Mouse (Mus musculus) heart, embryonic 13.5 days (tissue): ENCODE results near the gene Mtfr2. TPM values are rescaled to one million over a fixed set of nuclear protein-coding genes. Genes with fewer than 3 reads are reported as not detected.

Experiments
- ATAC-seq: fragments of 200-750 bp; cut with Nextera tagmentation; 2 replicates; pipeline ENCODE4 v1.8.0; 2017; ENCODE audit warnings: moderate TSS enrichment; ENCODE audit not compliant: insufficient number of reproducible peaks, low FRiP score, low TSS enrichment; ENCODE audit errors: extremely low read depth
- H3K27ac ChIP-seq: fragments of 300-500 bp; sonication (generic); replicated peaks from 2 replicates; pipeline ENCODE4 v1.5.1; 2015; ENCODE audit warnings: moderate library complexity, mild to moderate bottlenecking, inconsistent platforms
- H3K27me3 ChIP-seq: fragments of 300-500 bp; sonication (generic); replicated peaks from 2 replicates; pipeline ENCODE4 v1.6.1; 2015; ENCODE audit warnings: mild to moderate bottlenecking, inconsistent platforms
- H3K36me3 ChIP-seq: fragments of 300-500 bp; sonication (generic); 2 replicates; pipeline ENCODE4 v1.6.1; 2015; ENCODE audit warnings: mild to moderate bottlenecking, inconsistent platforms
- H3K4me1 ChIP-seq: fragments of 300-500 bp; sonication (generic); 2 replicates; pipeline ENCODE4 v1.6.1; 2015; ENCODE audit warnings: inconsistent platforms
- H3K4me2 ChIP-seq: fragments of 300-500 bp; sonication (generic); 2 replicates; pipeline ENCODE4 v1.6.1; 2015; ENCODE audit warnings: inconsistent platforms, mild to moderate bottlenecking, moderate library complexity
- H3K4me3 ChIP-seq: fragments of 300-500 bp; sonication (generic); 2 replicates; pipeline ENCODE4 v1.5.1; 2015; ENCODE audit warnings: moderate library complexity, mild to moderate bottlenecking, inconsistent platforms
- H3K9ac ChIP-seq: fragments of 300-500 bp; sonication (generic); 2 replicates; pipeline ENCODE4 v1.6.1; 2015; ENCODE audit warnings: inconsistent platforms, mild to moderate bottlenecking, moderate library complexity
- H3K9me3 ChIP-seq: fragments of 300-500 bp; sonication (generic); 2 replicates; pipeline ENCODE4 v1.6.1; 2016; ENCODE audit warnings: inconsistent platforms
- WGBS: fragments of 180-500 bp; shearing (Covaris S2); methylation state at CpG from one replicate; pipeline ENCODE4 v1.1.7; 2015; ENCODE audit warnings: mixed read lengths; 5-methylcytosine and 5-hydroxymethylcytosine counted together
- polyA plus RNA-seq: library from polyadenylated mRNA; unstranded; fragments of >200 nt; fragmentation: Nextera tagmentation; extraction: Ambion mirVana; gene quantifications from 2 replicates; pipeline ENCODE4 v1.2.1, GENCODE M21; 2015

Gene Mtfr2
- 1.5 and 1.7 TPM in 2 replicates for polyA plus RNA-seq

- Histone ChIP-seq H3K27ac (peak within 1 kb of the TSS; percentile 65), H3K36me3 (peaks cover 49% of the 10 kb centered on the region), H3K9me3 (no peaks in the 10 kb centered on the region), H3K4me2 (peak within 1 kb of the TSS; percentile 80), H3K4me1 (peaks cover 13% of the 10 kb centered on the region), H3K4me3 (peak within 1 kb of the TSS; percentile 79), H3K9ac (peak within 1 kb of the TSS; percentile 82), H3K27me3 (no peaks in the 10 kb centered on the region)
- WGBS = 2% methylated on average over 57 of the region's 58 CpGs
- peak; percentile 87 for ATAC-seq
Measured at GRCm38 (mm10) chr10:20347285-20348214, at the start of gene Mtfr2. Gene Mtfr2, plus strand, starts transcription at chr10:20347770.

- Histone ChIP-seq H3K27ac (peak overlapping the region; percentile 91), H3K4me2 (peak overlapping the region; percentile 22)
Measured at GRCm38 (mm10) chr10:20298152-20298920, 49.2 kb upstream of the Mtfr2 start.

GRCm38 (mm10) chr10:20299114-20299513 lies 48.5 kb upstream of the Mtfr2 start:
- no peaks in the 10 kb centered on the region for H3K9me3 ChIP-seq
- H3K27me3 ChIP-seq = no peaks in the 10 kb centered on the region
- H3K4me3 ChIP-seq = no peak overlapping the region
- peaks cover 13% of the 10 kb centered on the region; the same call in 1 of the 2 replicates for H3K4me1 ChIP-seq
- H3K27ac ChIP-seq = peak overlapping the region; percentile 91
- WGBS = 82% methylated on average over 5 of the region's 5 CpGs
- H3K4me2 ChIP-seq = no peak overlapping the region
- ATAC-seq = no peak
- no peak overlapping the region for H3K9ac ChIP-seq
- no peaks in the 10 kb centered on the region for H3K36me3 ChIP-seq

More at GRCm38 (mm10) chr10:20298152-20298920, 49.2 kb upstream of the Mtfr2 start:
- no peaks in the 10 kb centered on the region for H3K36me3 ChIP-seq
- no peak overlapping the region for H3K4me3 ChIP-seq
- H3K9me3 ChIP-seq = no peaks in the 10 kb centered on the region
- peaks cover 13% of the 10 kb centered on the region; the same call in 1 of the 2 replicates for H3K4me1 ChIP-seq
- no peaks in the 10 kb centered on the region for H3K27me3 ChIP-seq
- H3K9ac ChIP-seq = no peak overlapping the region
- WGBS = 33% methylated on average over 3 of the region's 3 CpGs
- ATAC-seq = no peak

- H3K4me2 ChIP-seq = peak overlapping the region; percentile 84
- peak overlapping the region; percentile 100 for H3K27ac ChIP-seq
- 51% methylated on average over 11 of the region's 11 CpGs for WGBS
- H3K27me3 ChIP-seq = no peaks in the 10 kb centered on the region
- peak overlapping the region; percentile 89 for H3K9ac ChIP-seq
- H3K36me3 ChIP-seq = 0 out of 2 replicates have a peak, but pooled peaks cover 12% of the 10 kb centered on the region
- no peaks in the 10 kb centered on the region for H3K9me3 ChIP-seq
- peak overlapping the region; percentile 88 for H3K4me3 ChIP-seq
- H3K4me1 ChIP-seq = peaks cover 32% of the 10 kb centered on the region
- no peak for ATAC-seq
Measured at GRCm38 (mm10) chr10:20310969-20311769, 36.4 kb upstream of the Mtfr2 start.

GRCm38 (mm10) chr10:20311918-20312735 lies 35.4 kb upstream of the Mtfr2 start, which contains the start of gene Bclaf1:
Gene Bclaf1, plus strand, starts transcription at chr10:20312469.
- Histone ChIP-seq H3K9me3 (no peaks in the 10 kb centered on the region), H3K9ac (peak within 1 kb of the TSS; percentile 95), H3K27ac (peak within 1 kb of the TSS; percentile 100), H3K4me3 (peak within 1 kb of the TSS; percentile 88), H3K36me3 (0 out of 2 replicates have a peak, but pooled peaks cover 12% of the 10 kb centered on the region), H3K4me1 (peaks cover 39% of the 10 kb centered on the region), H3K4me2 (peak within 1 kb of the TSS; percentile 84), H3K27me3 (no peaks in the 10 kb centered on the region)
- WGBS = under 1% methylated on average over 84 of the region's 84 CpGs
- ATAC-seq = peak; percentile 98

- Histone ChIP-seq H3K27me3 (no peaks in the 10 kb centered on the region), H3K4me3 (peak overlapping the region; percentile 88), H3K9me3 (no peaks in the 10 kb centered on the region), H3K36me3 (peaks cover 18% of the 10 kb centered on the region; the same call in 1 of the 2 replicates), H3K9ac (peak overlapping the region; percentile 95), H3K27ac (peak overlapping the region; percentile 100), H3K4me1 (peaks cover 46% of the 10 kb centered on the region), H3K4me2 (peak overlapping the region; percentile 78)
- under 1% methylated on average over 54 of the region's 54 CpGs for WGBS
- peak; percentile 67 for ATAC-seq
Measured at GRCm38 (mm10) chr10:20312736-20313301, 34.8 kb upstream of the Mtfr2 start.

GRCm38 (mm10) chr10:20313447-20313846 lies 34.1 kb upstream of the Mtfr2 start:
- peak overlapping the region; percentile 88 for H3K4me3 ChIP-seq
- H3K27ac ChIP-seq = peak overlapping the region; percentile 100
- H3K27me3 ChIP-seq = no peaks in the 10 kb centered on the region
- no peaks in the 10 kb centered on the region for H3K9me3 ChIP-seq
- 36% methylated on average over 13 of the region's 13 CpGs for WGBS
- peaks cover 24% of the 10 kb centered on the region for H3K36me3 ChIP-seq
- peak overlapping the region; percentile 78 for H3K4me2 ChIP-seq
- ATAC-seq = no peak
- peaks cover 46% of the 10 kb centered on the region for H3K4me1 ChIP-seq
- peak overlapping the region; percentile 95 for H3K9ac ChIP-seq

- Histone ChIP-seq H3K9me3 (no peaks in the 10 kb centered on the region), H3K4me1 (peaks cover 46% of the 10 kb centered on the region), H3K27ac (peak overlapping the region; percentile 15; the same call in 1 of the 2 replicates), H3K4me3 (peak overlapping the region; percentile 88), H3K9ac (peak overlapping the region; percentile 47; the same call in 1 of the 2 replicates), H3K27me3 (no peaks in the 10 kb centered on the region), H3K4me2 (peak overlapping the region; percentile 78), H3K36me3 (peaks cover 29% of the 10 kb centered on the region)
- WGBS = 79% methylated on average over 4 of the region's 4 CpGs
- ATAC-seq = no peak
Measured at GRCm38 (mm10) chr10:20313941-20314340, 33.6 kb upstream of the Mtfr2 start.

- no peak overlapping the region for H3K4me3 ChIP-seq
- H3K4me1 ChIP-seq = peaks cover 46% of the 10 kb centered on the region
- H3K36me3 ChIP-seq = peaks cover 36% of the 10 kb centered on the region
- no peaks in the 10 kb centered on the region for H3K27me3 ChIP-seq
- ATAC-seq = no peak
- H3K9ac ChIP-seq = no peak overlapping the region
- H3K9me3 ChIP-seq = no peaks in the 10 kb centered on the region
- 57% methylated on average over 2 of the region's 2 CpGs for WGBS
- H3K4me2 ChIP-seq = 0 out of 2 replicates have a peak overlapping the region, but pooled peaks have one; percentile 78
- no peak overlapping the region for H3K27ac ChIP-seq
Measured at GRCm38 (mm10) chr10:20314797-20315196, 32.8 kb upstream of the Mtfr2 start.
